Mouse (Mus musculus) central nervous system, embryonic 11.5 days (tissue): ENCODE data around the gene Ppp1r32. TPM values are rescaled to one million over a fixed set of nuclear protein-coding genes. Genes with fewer than 3 reads are reported as not detected.

Experiments
- polyA plus RNA-seq: library from polyadenylated mRNA; depleted of rRNA; stranded (reverse); fragments of >200 nt; gene quantifications from 2 replicates; pipeline ENCODE4 v1.2.3, GENCODE M21; 2012; rRNA removed

Gene Ppp1r32
- 0.71 and 0.76 TPM in 2 replicates for polyA plus RNA-seq

DNA sequence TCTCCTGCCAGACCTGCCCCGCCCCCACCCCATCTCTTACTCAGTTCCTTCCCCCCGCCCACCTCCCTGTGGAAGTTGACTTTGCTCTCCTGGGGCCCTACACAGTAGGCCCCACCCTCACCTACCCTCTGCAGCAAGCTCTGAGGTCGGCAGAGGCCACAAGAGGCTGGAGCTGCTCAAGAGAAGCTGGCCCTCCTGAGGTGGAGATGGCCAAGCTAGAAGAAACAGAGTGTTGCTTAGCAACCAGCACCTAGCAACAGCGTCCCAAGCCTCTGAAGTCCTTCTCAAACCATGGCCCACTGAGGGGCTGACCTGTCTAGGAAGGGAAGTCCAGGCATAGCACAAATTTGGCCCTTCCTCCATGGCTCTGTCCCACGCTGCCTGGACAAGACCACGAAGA lies at the start of gene Ppp1r32:
Gene Ppp1r32 (minus strand): TSS at position 226 of the 400 bp plus-strand sequence.

DNA sequence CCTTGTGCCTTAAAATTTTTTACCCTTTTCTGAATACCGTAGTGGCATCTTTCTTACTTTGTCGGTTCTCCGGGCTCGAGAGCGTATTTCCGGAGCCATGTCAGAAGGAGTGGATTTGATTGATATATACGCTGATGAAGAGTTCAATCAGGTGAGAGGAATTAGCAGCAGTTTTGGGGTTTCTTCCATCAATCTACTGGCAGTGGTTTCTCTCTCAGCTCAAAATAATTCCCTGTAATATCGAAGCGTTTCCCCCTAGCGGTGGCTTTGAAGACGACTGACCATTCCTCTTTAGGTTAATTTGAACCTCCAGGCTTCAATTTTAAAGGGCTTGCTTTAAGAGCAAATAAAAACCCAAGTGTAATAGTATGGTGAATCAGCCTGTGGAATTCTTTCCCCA lies 43.2 kb upstream of the Ppp1r32 start, which contains the start of gene Sdhaf2:
Gene Sdhaf2 (minus strand): TSS at position 233 of the 400 bp plus-strand sequence.

GRCm38 (mm10) chr19:10525106-10525901 lies 42.6 kb upstream of the Ppp1r32 start, which contains the start of gene Cpsf7:
TSS of gene Cpsf7 (plus strand) at chr19:10525266.

DNA sequence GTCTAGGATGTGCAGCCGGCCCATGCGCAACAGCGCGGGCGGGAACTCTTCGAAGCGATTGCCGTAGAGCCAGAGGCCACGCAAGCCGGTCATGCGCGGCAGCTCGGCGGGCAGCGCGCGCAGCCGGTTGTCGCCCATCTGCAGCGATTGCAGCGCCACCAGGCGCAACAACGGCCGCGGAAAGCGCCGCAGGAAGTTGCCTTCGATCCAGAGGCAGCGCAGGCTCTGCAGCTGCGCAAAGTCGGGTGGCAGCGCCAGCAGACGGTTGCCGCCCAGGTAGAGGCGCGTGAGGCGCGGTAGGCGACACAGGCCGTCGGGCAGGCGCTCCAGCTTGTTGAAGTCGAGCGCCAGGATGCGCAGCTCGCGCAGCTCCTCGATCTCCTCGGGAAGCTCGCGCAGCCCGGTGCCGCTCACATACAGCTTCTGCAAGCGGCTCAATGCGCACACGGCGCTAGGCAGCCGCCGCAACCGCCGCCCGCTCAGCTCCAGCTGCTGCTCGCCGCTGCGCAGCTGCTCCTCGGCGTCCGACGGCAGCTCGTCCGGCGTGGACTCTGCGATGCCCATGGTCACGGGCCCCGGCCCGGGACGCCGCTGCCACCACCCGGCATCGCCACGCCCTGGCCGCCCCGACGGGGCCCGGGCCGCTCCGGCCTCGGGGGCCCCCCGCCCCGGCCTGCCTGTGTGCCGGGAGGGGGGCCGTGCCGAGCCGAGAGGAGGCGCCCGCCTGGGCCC lies 25.8 kb downstream of the Ppp1r32 start, which contains the start of gene Lrrc10b:
Gene Lrrc10b (minus strand): TSS at position 722 of the 732 bp plus-strand sequence.

Other genes with a start within 250 kb of the Ppp1r32 start
- gene Myrf, start 242.2 kb downstream of the Ppp1r32 start, polyA plus RNA-seq: 5.2 and 15.0 TPM in 2 replicates
- 3.6 and 5.6 TPM in 2 replicates for gene Dagla, start 178.1 kb downstream of the Ppp1r32 start, polyA plus RNA-seq
- gene Syt7, start 93.8 kb downstream of the Ppp1r32 start, polyA plus RNA-seq: 13.6 and 25.4 TPM in 2 replicates
- gene Lrrc10b, start 25.5 kb downstream of the Ppp1r32 start, polyA plus RNA-seq: 0.96 and 1.5 TPM in 2 replicates
- gene Cpsf7, start 42.3 kb upstream of the Ppp1r32 start, polyA plus RNA-seq: 99.8 and 116 TPM in 2 replicates
- gene Sdhaf2, start 43.2 kb upstream of the Ppp1r32 start, polyA plus RNA-seq: 36.5 and 50.6 TPM in 2 replicates
- 34.4 and 57.1 TPM in 2 replicates for gene Tmem216, start 73.3 kb upstream of the Ppp1r32 start, polyA plus RNA-seq
- gene Cyb561a3, start 94.2 kb upstream of the Ppp1r32 start, polyA plus RNA-seq: 13.0 and 13.7 TPM in 2 replicates
- gene Tmem138, start 94.4 kb upstream of the Ppp1r32 start, polyA plus RNA-seq: 25.9 and 36.4 TPM in 2 replicates
- gene Ddb1, start 122.4 kb upstream of the Ppp1r32 start, polyA plus RNA-seq: 283 and 311 TPM in 2 replicates
- 24.1 and 29.3 TPM in 2 replicates for gene Tkfc, start 122.7 kb upstream of the Ppp1r32 start, polyA plus RNA-seq
- gene Vwce, start 151.3 kb upstream of the Ppp1r32 start, polyA plus RNA-seq: 1.5 and 1.8 TPM in 2 replicates
- gene Pga5, start 195.1 kb upstream of the Ppp1r32 start, polyA plus RNA-seq: not detected in 2 replicates
- gene Vps37c, start 205.8 kb upstream of the Ppp1r32 start, polyA plus RNA-seq: 17.6 and 21.7 TPM in 2 replicates